Mouse (Mus musculus) spleen, postnatal 36 days (tissue): ENCODE measurements around the gene Map4k1.

Experiments
- DNase-seq, 2 experiments: peaks; one replicate each; pipeline ENCODE4 v3.0.0; 2022; ENCODE audit warnings: low spot score in 2 of 2, mixed read lengths in 1 of 2

Gene Map4k1

DNA sequence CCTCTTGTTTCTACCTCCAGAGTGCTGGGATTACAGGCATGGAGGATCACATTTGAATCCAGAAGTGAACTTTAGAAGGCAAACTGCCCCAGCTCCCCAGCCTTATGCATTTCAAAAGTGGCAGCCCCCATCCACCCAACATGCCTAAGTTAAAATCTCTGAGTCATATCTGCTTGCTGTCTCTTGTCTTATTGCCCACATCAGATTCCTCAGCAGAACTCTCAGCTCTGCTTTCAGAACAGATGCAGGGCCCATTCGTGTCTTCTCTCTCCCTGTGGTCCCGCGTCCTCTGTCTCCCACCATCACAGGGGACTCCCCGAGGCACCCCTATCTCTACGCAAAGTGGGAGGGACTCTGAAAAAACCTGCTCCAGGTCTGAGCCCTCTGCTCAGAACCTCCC, 44.3 kb downstream of the Map4k1 start:
- no peak for DNase-seq

DNA sequence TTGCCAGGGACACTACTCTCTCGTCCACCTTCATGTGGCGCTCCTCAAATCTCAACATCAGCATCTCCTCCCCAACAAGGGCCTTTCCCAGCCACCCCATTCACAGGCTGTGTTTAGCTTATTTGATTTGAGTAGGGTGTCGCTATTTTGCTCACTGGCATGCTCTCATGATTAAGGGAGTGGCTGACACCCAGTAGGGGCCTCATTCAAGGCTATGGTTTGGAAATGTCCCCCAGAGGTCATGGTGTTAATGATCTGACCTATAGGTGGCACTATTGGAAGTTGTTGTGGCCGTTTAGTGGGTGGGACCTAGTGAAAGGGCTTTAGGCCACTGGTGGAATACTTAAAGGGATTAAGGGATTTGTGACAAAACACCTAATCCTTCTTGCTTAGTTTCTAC, 45.0 kb downstream of the Map4k1 start:
- DNase-seq: no peak

DNA sequence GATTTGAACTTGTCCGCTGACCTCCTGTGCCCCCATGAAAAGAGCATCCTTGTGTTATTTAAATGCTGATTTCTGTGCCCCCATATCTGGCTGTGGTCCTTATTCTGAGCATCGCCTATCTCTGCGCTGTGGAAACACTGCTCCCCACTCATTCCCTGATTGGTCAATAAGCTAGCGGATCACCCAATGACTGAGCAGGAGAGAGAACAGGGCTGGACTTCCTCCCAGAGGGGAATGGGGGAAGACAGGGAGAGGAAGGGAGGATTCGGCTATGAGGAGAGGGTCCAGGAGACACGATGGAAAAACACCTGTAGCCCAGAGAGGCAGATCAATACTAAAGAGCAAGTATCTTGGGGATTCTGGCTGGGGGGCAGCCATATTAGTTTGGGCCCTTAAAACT, 46.9 kb downstream of the Map4k1 start:
- DNase-seq: no peak

DNA sequence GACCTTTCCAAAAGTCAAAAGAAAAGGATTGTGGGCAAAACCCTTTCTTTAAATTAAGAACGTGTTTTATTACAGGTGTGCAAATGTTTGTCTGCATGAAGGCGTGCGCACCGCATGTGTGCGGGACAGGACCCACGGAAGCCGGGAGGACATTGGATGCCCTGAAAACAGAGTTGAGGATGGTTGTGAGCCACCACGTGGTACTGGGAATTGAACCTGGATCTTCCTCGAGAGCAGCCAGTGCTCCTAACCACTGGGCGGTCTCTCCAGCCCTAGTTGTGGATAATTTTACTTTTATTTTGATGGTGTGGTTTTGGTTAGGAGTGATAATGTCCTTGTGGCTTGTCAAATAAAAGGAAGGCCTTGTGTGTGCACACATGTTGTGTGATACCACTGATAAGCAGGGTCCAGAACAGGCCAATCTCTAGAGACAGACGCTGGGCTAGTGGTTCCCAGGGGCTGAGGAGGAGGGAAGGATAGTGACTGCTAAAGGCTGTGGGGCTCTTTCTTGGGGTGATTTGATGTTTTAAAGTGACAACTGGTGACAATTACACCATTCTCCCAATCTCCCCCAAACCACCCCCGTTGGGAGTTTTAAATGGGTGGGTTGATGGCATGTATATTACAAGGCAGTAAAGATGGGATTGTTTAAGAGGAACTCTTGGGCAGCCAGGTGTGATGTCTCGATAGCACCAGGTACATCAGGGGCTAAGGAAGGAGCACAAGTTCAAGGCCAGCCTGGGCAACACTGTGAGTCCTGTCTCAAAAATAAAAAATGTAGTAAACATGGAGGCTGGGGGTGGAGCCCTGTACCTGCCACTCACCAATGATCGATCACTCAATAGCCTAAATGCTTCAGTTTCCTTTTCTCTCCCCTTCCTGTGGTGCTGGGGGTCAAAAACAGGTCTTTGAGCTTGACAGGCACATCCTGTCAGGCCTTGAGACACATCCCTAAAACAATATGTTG, 48.1 kb downstream of the Map4k1 start:
- DNase-seq: peak in 1 of 2 experiments; percentile 56

DNA sequence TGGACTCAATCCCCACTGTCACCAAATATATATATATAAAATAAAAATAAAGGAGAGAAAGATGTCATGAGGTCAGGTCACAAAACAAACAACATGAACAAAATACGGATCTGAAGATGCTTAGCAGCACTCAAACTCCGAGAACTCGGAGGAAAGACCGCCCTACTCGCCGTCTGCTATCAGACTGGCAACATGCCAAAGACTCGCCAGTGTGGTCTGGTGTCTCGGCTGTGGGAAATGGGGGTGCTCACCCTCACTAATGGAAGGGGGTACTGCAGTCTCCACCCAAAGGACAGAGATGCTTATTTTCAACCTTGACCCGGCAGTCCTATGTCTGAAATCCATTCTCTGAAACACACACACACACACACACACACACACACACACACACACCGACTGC, 49.8 kb downstream of the Map4k1 start:
- DNase-seq: no peak

DNA sequence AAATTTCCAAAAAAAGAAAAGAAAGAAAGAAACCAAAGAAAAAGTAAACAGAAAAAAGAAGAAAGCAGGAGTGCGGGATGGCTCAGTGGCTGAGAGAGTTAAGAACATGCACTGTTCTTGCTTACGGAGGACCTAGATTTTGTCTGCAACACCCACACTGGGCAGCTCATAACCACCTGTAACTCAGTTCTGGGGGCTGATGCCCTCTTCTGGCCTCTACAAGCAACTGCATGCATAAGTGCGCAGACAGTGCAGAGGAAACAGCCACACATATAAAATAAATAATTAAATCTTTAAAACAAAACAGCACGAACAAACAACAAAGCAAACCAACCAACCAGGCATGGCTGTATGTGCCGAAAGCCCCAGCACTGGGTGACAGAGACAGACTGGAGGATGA, 50.8 kb downstream of the Map4k1 start:
- no peak for DNase-seq

DNA sequence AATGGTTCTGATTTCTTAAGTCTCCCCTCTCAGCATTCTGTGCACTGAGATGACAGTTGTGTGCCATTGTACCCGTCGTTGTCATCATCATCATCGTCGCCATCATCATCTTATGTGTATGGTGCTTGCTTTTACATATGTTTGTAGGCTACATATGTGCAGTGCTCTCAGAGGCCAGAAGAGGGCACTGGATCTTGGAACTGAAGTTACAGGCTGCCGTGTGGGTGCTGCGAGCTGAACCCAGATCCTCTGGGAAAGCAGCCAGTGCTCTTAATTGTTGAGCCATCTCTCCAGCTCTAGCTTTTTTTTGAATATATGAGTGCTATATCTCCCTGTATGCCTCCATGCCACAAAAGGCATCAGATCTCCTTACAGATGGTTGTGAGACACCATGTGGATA, 55.4 kb downstream of the Map4k1 start:
- DNase-seq: no peak

DNA sequence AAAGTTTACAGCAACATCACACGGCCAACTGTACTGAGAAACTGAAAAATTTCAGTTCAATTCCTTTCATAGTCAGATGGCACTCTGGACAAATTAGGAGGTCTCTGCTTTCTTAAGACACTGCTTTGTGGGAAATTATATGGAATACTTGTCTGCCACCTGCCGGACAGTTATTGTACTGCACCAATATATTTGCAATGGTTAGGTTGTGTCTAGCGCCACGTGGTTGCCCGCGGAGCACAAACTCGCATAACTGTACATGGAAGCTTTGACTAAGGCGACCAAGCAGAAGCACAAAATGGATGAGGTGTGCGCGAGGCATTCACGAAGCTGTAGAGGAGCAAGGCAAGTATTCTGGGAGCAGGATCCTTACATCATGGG, 57.7 kb downstream of the Map4k1 start:
- DNase-seq: peak; percentile 82 to 87

DNA sequence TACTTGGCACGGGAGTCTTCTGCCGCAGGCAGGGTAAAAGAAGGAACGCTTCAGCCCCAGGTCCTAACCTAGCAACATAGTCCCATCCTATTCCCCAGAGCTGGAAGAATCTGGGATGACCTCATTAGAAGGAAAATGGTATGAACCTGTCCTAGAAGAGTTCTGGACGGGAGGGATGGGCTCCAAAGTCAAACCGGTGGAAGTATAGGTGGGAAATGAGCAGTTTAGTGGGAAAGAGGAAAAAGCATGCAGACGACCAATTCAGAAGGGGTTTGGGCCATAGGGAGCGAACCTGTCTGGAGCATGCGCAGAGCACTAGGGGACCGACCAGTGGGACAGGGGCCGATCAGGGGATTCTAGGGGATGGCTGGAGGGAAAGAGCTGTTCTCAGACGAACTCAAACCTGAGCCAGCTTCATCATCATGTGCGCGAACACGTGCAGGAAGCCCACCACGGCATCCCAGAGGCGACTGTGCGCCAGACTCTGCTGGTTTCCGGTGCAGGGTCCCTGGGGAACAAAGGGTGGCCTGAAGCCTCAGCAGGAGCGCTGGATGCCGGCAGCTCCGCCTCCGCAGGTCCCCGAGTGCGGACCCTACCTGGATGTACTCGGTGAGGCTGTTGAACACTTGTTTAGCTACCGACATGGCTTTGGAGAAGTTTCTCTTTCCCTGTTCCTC, 58.3 kb downstream of the Map4k1 start:
- DNase-seq: no peak

DNA sequence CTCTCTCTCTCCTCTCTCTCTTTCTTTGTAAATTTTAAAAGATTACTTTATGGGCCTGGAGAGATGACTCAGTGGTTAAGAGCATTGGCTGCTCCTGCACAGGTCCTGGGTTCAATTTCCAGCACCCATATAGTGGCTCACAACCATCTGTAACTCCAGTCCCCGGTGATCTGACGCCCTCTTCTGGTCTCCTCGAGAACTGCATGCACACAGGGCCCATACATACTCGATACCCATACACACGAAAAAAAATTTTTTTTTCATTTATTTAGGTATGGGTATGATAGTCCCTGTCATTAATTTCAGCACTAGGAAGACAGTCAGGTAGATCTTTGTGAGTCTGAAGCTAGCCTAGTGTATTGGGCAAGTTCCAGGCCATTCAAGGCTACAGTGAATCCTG, 59.3 kb downstream of the Map4k1 start:
- no peak for DNase-seq

DNA sequence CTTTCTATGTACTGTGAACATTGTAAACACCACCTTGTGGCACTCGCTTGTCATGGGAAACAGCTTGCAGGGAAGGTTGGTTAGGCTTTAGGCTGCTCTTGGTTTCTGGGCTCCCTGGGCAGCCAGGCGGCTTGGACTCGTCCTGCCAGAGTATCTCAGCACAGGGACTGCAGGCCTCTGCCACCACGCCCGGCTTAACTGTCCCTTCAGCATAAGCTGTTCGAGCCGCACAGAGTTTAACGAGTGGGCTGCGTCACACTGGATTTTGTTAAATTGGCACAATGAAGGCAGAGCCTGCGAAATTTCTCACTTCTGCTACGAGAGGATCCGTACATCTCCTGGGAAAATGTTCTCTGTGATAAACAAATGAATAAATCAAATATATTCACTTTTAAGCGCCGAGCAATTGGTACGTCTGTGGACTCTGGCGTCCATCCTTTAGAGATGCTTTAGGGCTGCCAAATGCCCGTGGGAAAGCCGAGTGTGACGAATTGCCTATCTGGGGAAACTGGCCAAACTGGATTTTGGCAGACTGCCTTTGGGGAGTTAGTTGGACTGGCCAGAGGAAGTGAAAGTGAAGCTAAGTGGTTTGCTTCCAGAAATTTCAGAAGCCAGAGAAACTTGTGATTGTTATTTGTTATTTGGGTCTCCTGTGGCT, 61.3 kb downstream of the Map4k1 start:
- peak in 1 of 2 experiments; percentile 31 for DNase-seq

DNA sequence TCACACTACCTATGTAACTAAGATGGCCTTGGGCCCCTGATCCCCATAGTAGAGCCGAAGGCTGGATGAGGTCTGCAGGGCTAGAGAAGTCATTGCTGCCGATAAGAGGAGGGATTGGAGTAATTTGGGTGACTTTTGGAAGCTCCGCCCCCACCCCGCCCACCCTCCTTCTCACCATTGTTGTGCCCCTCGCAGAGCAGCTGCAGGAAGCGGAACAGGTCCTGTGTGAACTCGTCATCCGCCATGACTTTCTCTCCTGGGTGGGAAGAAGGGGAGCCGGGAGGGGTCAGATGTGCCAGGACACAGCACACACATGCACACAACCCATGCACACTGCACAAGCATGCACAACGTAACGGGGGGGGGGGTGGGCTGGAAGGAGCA, 61.8 kb downstream of the Map4k1 start:
- no peak for DNase-seq

DNA sequence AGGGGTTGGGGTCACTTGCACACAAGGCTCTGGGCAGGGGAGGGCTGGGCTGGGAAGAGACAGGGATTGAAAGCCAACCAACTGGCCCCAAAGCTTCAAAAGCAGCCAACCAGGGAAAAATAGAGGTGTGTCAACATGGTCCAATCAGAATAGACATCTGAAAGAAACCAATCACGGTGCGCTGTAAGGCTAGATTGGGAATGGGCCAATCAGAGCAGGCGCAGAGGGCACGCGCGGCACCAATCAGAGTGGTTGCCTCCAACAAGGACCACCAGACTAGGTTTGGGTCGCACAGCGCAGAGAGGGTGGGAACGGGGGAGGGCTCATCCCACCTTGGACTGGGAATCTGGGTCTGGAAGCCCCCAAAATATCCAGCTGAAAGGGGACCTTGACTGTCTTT, 62.5 kb downstream of the Map4k1 start:
- no peak for DNase-seq

DNA sequence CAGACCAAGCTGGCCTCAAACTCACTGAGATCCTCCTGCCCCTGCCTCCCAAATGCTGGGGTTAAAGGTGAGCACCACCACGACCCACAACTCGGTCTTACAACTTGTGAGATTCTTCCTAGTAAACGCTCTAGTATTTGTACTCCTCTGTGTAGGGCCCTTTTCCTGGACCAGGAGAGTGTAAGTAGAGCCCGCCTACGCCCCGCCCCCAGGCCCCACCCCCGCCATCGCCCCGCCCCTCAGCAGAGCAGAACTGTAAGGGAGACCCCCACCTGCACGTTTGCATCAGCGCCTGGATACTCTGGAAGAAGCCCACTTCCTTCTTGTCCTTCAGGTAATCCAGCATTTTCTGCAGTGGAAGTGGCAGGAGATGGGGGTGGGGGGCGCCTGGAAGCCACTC, 64.7 kb downstream of the Map4k1 start:
- DNase-seq: no peak

DNA sequence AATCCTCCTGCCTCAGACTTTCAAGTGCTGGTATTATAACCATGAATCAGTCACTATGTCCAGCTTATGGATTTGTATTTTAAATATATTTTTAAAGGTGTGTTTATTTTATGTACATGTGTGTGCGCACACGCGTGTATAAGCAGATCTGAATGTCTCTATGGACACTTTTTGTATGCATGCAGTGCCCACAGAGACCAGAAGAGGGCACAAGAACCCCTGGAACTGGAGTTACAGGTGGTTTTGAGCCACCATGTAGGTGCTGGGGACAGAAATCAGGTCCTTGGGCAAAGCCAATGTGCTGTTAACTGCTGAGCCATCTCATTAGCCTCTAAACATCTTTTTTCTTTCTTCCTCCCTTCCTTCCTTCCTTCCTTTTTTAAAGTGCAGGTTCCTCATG, 66.2 kb downstream of the Map4k1 start:
- no peak for DNase-seq

DNA sequence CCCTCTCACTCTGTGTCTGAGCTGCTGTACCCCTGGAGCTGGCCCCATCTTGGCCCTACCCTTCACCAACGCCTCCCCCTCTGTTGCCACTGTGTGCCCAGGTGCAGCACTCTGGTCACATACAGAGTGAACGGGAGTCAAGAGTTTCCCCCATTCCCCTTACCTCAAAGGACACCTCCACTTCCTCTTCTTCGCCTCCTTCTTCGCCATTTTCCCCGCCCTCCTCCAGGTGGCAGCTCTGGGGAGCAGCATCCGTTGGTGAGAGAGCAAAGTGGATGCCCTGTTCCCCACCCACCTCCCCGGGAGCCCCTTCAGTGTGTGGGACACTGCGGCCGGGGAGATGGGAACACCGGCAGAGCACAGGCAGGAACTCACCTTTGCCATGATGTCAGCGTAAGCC, 66.8 kb downstream of the Map4k1 start:
- no peak for DNase-seq

DNA sequence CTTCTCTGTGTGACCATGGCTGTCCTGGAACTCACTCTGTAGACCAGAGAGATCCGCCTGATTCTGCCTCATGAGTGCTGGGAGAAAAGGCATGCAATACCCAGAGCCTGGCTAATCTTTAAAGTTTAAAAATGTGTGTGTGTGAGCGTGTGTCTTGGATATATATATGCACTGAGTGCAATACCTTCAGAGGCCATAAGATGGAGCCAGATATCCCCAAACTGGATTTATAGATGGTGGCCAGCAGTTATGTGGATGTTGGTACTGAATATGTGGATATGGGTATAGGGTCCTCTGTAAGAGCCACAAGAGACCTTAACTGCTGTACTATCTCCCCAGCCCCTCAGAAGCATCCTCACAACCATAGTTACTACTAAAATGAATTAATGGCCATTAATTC, 68.9 kb downstream of the Map4k1 start:
- no peak for DNase-seq

DNA sequence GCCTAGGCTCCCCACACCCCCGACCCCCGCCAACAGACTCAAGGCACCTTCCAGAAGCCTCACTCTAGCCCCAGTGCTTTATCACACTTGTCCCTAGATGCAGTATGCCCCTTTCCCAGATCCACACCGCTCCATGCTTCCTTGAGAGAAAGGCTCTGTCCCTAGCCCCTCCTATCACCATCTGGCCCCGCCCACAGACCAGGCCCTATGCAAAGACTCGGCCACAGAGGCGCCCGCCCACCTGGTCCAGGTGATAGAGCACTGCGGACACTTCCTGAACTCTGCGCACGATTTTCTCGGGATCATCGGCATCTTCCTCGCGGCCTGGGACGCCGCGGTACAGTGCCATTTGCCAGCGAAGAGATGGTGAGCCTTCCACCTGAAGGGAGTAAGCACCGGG, 71.0 kb downstream of the Map4k1 start:
- DNase-seq: no peak
